Mouse (Mus musculus) small intestine, adult 2 months (tissue): ENCODE measurements around the gene Mturn. TPM values are rescaled to one million over a fixed set of nuclear protein-coding genes. Genes with fewer than 3 reads are reported as not detected.

Experiments used
- H3K27ac ChIP-seq: fragments of 200-500 bp; 2 replicates; pipeline ENCODE4 v1.5.1; 2012; ENCODE audit warnings: low read depth, low read length, control low read depth, inconsistent platforms; ENCODE audit not compliant: insufficient read depth
- H3K27me3 ChIP-seq: fragments of 200-500 bp; 2 replicates; pipeline ENCODE4 v1.6.1; 2012; ENCODE audit warnings: mild to moderate bottlenecking, moderate library complexity, low read length, inconsistent platforms; ENCODE audit not compliant: control insufficient read depth, insufficient read depth
- H3K36me3 ChIP-seq: fragments of 200-500 bp; 2 replicates; pipeline ENCODE4 v1.6.1; 2012; ENCODE audit warnings: mild to moderate bottlenecking, low read length, control low read depth, inconsistent platforms; ENCODE audit not compliant: control insufficient read depth, insufficient read depth
- H3K4me1 ChIP-seq: fragments of 200-500 bp; 2 replicates; pipeline ENCODE4 v1.6.1; 2012; ENCODE audit warnings: low read length, inconsistent platforms, mixed read lengths; ENCODE audit not compliant: control insufficient read depth, insufficient read depth, insufficient read length
- H3K4me3 ChIP-seq: fragments of 200-500 bp; 2 replicates; pipeline ENCODE4 v1.5.1; 2012; ENCODE audit warnings: low read depth, mild to moderate bottlenecking, control low read depth, inconsistent platforms, low read length, moderate library complexity
- CTCF ChIP-seq: fragments of 200-500 bp; IDR thresholded peaks from 2 replicates; pipeline ENCODE4 v1.5.1; 2012; ENCODE audit warnings: low read depth, mild to moderate bottlenecking, control low read depth, inconsistent platforms, low read length, moderate library complexity, mixed read lengths; ENCODE audit not compliant: insufficient replicate concordance, insufficient read length; ENCODE audit errors: extremely low read depth
- POLR2A ChIP-seq: fragments of 200-500 bp; IDR thresholded peaks from 2 replicates; pipeline ENCODE4 v1.6.1; 2012; ENCODE audit warnings: low read depth, mild to moderate bottlenecking, control low read depth, inconsistent platforms, low read length, moderate library complexity
- WGBS: fragments of 180-500 bp; shearing (Covaris S2); methylation state at CpG from one replicate; pipeline ENCODE4 v1.1.7; 2018; 5-methylcytosine and 5-hydroxymethylcytosine counted together
- polyA plus RNA-seq: library from polyadenylated mRNA; depleted of rRNA; stranded (reverse); fragments of >200 nt; gene quantifications from 2 replicates; pipeline ENCODE4 v1.2.3, GENCODE M21; 2012

Gene Mturn
- polyA plus RNA-seq, 1 experiment = 3.8 TPM

GRCm38 (mm10) chr6:54688467-54689323, 7.3 kb downstream of the Mturn start:
- no peak for TF ChIP-seq CTCF
- TF ChIP-seq POLR2A = no peak

GRCm38 (mm10) chr6:54689686-54690085, 8.3 kb downstream of the Mturn start:
- Histone ChIP-seq H3K4me1 (peaks cover 2% of the 10 kb centered on the region; the same call in 1 of the 2 replicates), H3K4me3 (no peak overlapping the region), H3K36me3 (no peaks in the 10 kb centered on the region), H3K27ac (no peak overlapping the region), H3K27me3 (no peaks in the 10 kb centered on the region)
- WGBS = 84% methylated on average over 7 of the region's 7 CpGs
- TF ChIP-seq CTCF = no peak
- TF ChIP-seq POLR2A = no peak

More at GRCm38 (mm10) chr6:54688467-54689323, 7.3 kb downstream of the Mturn start:
- H3K27me3 ChIP-seq = no peaks in the 10 kb centered on the region
- H3K36me3 ChIP-seq = no peaks in the 10 kb centered on the region
- 80% methylated on average over 18 of the region's 18 CpGs for WGBS
- H3K4me1 ChIP-seq = peaks cover 2% of the 10 kb centered on the region; the same call in 1 of the 2 replicates
- H3K27ac ChIP-seq = no peak overlapping the region
- H3K4me3 ChIP-seq = no peak overlapping the region

DNA sequence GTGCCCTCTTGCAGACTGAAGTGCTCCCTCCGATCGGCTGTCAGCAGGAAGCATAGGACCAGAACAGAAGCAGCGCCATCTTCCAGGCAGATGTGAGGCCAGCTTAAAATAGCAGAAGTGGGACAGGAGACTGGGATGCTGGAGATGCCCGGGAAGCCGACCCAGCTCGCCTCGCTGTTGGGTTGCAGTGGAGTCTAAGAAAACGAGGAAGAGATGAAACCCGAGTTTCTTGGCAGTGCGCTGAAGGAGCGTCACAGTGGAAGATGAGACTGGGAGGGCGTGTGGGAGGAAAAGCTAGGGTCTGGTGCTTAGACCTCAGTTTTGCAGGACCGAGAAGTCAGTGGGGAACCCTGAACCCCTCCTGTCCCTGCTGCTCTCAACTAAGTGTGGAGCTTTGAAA, 9.4 kb downstream of the Mturn start:
- Histone ChIP-seq H3K4me1 (no peaks in the 10 kb centered on the region), H3K4me3 (no peak overlapping the region), H3K36me3 (no peaks in the 10 kb centered on the region), H3K27me3 (no peaks in the 10 kb centered on the region), H3K27ac (no peak overlapping the region)
- 83% methylated on average over 13 of the region's 13 CpGs for WGBS
- TF ChIP-seq POLR2A (no peak), CTCF (no peak)

DNA sequence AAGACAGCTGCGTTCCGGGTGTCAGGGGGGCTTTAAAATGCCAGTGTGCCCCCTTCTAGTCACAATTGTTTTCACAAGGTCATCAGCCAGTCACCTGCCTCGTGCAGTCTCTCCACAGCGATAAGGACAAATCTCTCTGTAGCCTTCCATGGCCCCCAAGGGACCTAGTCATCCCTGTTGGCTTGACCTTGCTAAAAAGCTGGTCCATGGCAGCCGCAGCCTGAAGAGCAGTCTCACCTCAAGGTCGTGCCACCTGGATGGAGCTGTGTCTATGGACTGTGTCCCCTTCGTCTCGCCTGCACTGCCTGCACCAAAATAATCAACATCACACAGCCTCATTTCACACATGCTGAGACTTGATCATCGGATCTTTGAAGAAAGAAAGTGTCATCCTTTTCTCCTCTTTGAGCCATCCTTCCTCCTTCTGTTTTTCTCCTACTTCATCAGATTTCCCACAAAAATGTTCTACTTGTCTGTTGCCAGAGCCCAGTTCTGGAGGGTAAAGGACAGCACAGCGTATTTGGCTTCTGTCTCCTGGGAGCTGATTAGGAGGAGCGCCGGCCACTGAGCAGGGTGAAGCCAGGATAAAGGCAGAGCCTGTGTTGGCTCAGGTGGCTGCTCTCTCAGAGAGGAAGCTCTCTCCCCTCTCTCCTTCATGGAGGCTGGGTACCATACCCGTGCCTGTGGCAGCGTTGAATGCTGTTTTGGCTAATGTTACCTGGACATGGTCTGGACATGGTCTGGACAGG, 10.1 kb downstream of the Mturn start:
- H3K4me3 ChIP-seq = no peak overlapping the region
- H3K36me3 ChIP-seq = no peaks in the 10 kb centered on the region
- 66% methylated on average over 14 of the region's 14 CpGs for WGBS
- no peaks in the 10 kb centered on the region for H3K4me1 ChIP-seq
- TF ChIP-seq CTCF (no peak), POLR2A (no peak)
- no peak overlapping the region for H3K27ac ChIP-seq
- H3K27me3 ChIP-seq = no peaks in the 10 kb centered on the region

DNA sequence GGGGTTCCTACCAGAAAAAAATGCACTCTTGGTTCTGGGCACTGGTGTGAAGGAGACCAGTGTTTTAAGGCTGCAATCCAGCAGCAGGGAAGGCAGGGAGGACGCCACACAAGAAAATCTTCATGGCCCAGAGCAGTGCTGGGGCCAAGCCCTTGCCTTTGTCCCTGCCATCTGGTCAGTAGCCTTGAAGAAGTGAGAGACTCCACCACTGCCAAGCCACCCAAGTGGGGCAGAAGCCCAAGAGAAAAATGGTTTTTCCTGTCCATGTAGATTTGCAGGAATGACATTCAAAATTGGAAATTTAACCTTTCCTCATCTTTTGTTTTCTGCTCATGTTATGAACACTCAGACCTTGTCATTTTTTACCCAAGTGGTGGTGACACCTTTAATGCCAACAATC, 10.8 kb downstream of the Mturn start:
- Histone ChIP-seq H3K36me3 (no peaks in the 10 kb centered on the region), H3K4me1 (no peaks in the 10 kb centered on the region), H3K27me3 (no peaks in the 10 kb centered on the region), H3K27ac (no peak overlapping the region), H3K4me3 (no peak overlapping the region)
- WGBS = 81% methylated on average over 1 of the region's 1 CpGs
- TF ChIP-seq CTCF = no peak
- no peak for TF ChIP-seq POLR2A

GRCm38 (mm10) chr6:54693286-54693685, 11.9 kb downstream of the Mturn start:
- Histone ChIP-seq H3K27ac (no peak overlapping the region), H3K36me3 (no peaks in the 10 kb centered on the region), H3K4me1 (no peaks in the 10 kb centered on the region), H3K27me3 (no peaks in the 10 kb centered on the region), H3K4me3 (no peak overlapping the region)
- TF ChIP-seq POLR2A = no peak
- TF ChIP-seq CTCF = no peak
- WGBS = 93% methylated on average over 6 of the region's 6 CpGs

- no peaks in the 10 kb centered on the region for H3K36me3 ChIP-seq
- no peaks in the 10 kb centered on the region for H3K27me3 ChIP-seq
- 3% methylated on average over 24 of the region's 24 CpGs for WGBS
- H3K4me3 ChIP-seq = peak overlapping the region; percentile 50
- no peak for TF ChIP-seq CTCF
- H3K4me1 ChIP-seq = peaks cover 5% of the 10 kb centered on the region
- no peak overlapping the region for H3K27ac ChIP-seq
Observed at GRCm38 (mm10) chr6:54698691-54699476, 17.5 kb downstream of the Mturn start.
